Mouse (Mus musculus): ENCODE data around the gene Rin3. TPM values are rescaled to one million over a fixed set of nuclear protein-coding genes. Genes with fewer than 3 reads are reported as not detected.

Gene Rin3
- polyA plus RNA-seq, 1 experiment from 2014 or later: 17.7 TPM

DNA sequence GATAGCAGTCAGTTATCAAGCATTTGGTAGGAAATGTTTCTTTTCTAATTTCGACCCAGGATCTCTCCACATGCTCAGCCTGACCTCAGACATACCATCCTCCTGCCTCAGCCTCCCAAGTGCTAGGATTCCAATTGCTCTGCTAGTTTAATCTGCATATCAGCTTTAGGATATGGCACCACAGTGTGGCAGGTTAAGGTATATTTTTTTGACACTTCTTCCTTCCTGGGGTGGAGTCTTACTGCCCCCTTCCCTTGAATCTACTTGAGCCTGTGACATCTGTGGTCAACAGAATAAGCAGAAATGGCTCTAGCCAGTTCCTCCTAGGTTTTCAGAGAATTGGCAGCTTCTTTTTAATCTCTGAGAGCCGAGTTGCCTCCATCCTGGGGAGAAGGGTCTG, 56.2 kb downstream of the Rin3 start:
- WGBS: 65% methylated on average over 2 of the region's 2 CpGs
- Histone ChIP-seq H3K27me3 (replicated peaks; ENCODE audit: insufficient read depth, low read length) (no peaks in the 10 kb centered on the region), H3K4me1 (ENCODE audit: insufficient read depth, low read depth, low read length) (peaks cover 9% of the 10 kb centered on the region; the same call in 1 of the 2 replicates), H3K36me3 (ENCODE audit: insufficient read depth, low read length) (0 out of 2 replicates have a peak, but pooled peaks cover 3% of the 10 kb centered on the region), H3K9me3 (ENCODE audit: low read length) (no peaks in the 10 kb centered on the region), H3K27ac (ENCODE audit: low read length) (no peak overlapping the region), H3K9ac (replicated peaks; ENCODE audit: low read depth) (no peak overlapping the region), H3K4me3 (ENCODE audit: low read depth, low read length) (no peak overlapping the region), H3K4me2 (replicated peaks; ENCODE audit: low read depth, low read length) (no peak overlapping the region)
- peak; percentile 51 for DNase-seq (ENCODE audit: low spot score)
- TF ChIP-seq CTCF (IDR thresholded peaks at IDR 0.05): peak; percentile 56
- no peak for TF ChIP-seq EP300 (IDR thresholded peaks at IDR 0.05)
- no peak for ATAC-seq

DNA sequence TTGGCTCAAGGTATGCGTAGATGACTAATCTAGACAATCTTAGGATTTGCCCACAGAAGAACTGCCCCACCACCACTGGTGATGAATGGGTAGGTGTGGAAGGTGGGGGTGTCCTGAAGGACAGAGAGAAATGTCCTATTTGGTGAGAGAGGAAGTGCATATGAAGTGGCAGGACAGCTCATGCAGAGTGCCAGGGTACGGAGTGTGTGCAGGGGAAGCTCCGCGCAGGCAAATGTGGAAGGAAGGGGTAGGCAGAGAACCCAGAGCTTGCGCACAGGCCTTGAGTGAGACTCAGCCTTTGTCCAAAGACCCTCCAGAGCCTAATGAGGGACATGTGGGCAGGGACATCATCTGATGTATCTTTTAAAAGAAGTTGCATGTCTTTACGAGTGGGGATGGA, 57.6 kb downstream of the Rin3 start:
- Histone ChIP-seq H3K4me2 (replicated peaks; ENCODE audit: low read depth, low read length) (no peak overlapping the region), H3K4me1 (ENCODE audit: insufficient read depth, low read depth, low read length) (peaks cover 12% of the 10 kb centered on the region; the same call in 1 of the 2 replicates), H3K9ac (replicated peaks; ENCODE audit: low read depth) (no peak overlapping the region), H3K4me3 (ENCODE audit: low read depth, low read length) (no peak overlapping the region), H3K36me3 (ENCODE audit: insufficient read depth, low read length) (0 out of 2 replicates have a peak, but pooled peaks cover 3% of the 10 kb centered on the region), H3K9me3 (ENCODE audit: low read length) (no peaks in the 10 kb centered on the region), H3K27me3 (replicated peaks; ENCODE audit: insufficient read depth, low read length) (no peaks in the 10 kb centered on the region), H3K27ac (ENCODE audit: low read length) (no peak overlapping the region)
- TF ChIP-seq EP300 (IDR thresholded peaks at IDR 0.05): no peak
- TF ChIP-seq CTCF (IDR thresholded peaks at IDR 0.05): no peak
- ATAC-seq (no peak), DNase-seq (ENCODE audit: low spot score) (no peak)
- WGBS: 83% methylated on average over 6 of the region's 6 CpGs

DNA sequence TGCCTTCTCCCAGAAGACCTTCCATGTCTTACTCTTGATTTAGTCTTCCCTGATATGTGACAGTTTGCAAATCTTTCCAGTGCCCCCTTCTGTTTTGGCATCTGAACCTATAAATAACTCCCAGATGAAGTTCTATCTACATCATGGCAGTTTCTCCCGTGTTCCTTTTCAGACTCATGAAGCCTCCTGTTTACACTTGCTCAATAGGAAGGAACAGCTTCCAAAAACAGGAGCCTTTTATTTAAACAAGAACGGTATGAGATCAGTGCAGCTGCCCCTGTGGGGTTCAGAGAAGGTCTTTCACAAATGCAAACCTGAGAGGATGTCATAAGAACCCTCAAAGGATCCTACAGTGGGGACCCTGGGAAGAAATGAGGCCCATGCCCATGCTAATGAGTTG, 59.3 kb downstream of the Rin3 start:
- Histone ChIP-seq H3K9ac (replicated peaks; ENCODE audit: low read depth) (no peak overlapping the region), H3K4me1 (ENCODE audit: insufficient read depth, low read depth, low read length) (peaks cover 12% of the 10 kb centered on the region; the same call in 1 of the 2 replicates), H3K36me3 (ENCODE audit: insufficient read depth, low read length) (0 out of 2 replicates have a peak, but pooled peaks cover under 1% of the 10 kb centered on the region), H3K4me2 (replicated peaks; ENCODE audit: low read depth, low read length) (no peak overlapping the region), H3K27ac (ENCODE audit: low read length) (peak overlapping the region; percentile 11; the same call in 1 of the 2 replicates), H3K9me3 (ENCODE audit: low read length) (no peaks in the 10 kb centered on the region), H3K4me3 (ENCODE audit: low read depth, low read length) (no peak overlapping the region), H3K27me3 (replicated peaks; ENCODE audit: insufficient read depth, low read length) (no peaks in the 10 kb centered on the region)
- 12% methylated on average over 2 of the region's 2 CpGs for WGBS
- ATAC-seq (peak; percentile 18; the same call in 1 of the 2 replicates), DNase-seq (ENCODE audit: low spot score) (no peak)
- TF ChIP-seq CTCF (IDR thresholded peaks at IDR 0.05) (no peak), EP300 (IDR thresholded peaks at IDR 0.05) (peak; percentile 74)

DNA sequence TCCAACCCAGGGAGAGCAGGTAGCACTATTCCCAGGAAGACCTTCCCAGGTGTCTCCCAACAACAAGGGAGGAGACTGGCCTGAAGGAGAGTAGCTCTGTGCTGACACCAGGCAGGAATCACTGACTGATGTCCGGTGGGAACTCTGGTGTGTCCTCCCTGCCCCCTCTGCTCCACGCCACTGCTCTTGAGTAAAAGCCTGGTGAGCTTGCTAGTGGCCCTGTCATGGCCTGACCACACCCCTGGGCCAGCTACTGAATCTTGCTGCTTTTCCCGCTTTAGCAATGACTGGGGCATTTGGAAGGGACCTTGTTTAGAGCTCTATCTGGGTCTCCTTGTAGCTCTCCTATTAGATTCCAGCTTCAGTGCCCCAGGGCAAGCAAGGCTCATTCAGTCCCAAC, 59.8 kb downstream of the Rin3 start:
- Histone ChIP-seq H3K27ac (ENCODE audit: low read length) (peak overlapping the region; percentile 11; the same call in 1 of the 2 replicates), H3K9me3 (ENCODE audit: low read length) (no peaks in the 10 kb centered on the region), H3K27me3 (replicated peaks; ENCODE audit: insufficient read depth, low read length) (no peaks in the 10 kb centered on the region), H3K9ac (replicated peaks; ENCODE audit: low read depth) (no peak overlapping the region), H3K36me3 (ENCODE audit: insufficient read depth, low read length) (no peaks in the 10 kb centered on the region), H3K4me1 (ENCODE audit: insufficient read depth, low read depth, low read length) (peaks cover 12% of the 10 kb centered on the region; the same call in 1 of the 2 replicates), H3K4me2 (replicated peaks; ENCODE audit: low read depth, low read length) (no peak overlapping the region), H3K4me3 (ENCODE audit: low read depth, low read length) (no peak overlapping the region)
- no peak for DNase-seq (ENCODE audit: low spot score)
- 49% methylated on average over 3 of the region's 3 CpGs for WGBS
- 0 out of 2 replicates have a peak, but pooled peaks have one; percentile 12 for ATAC-seq
- no peak for TF ChIP-seq EP300 (IDR thresholded peaks at IDR 0.05)
- no peak for TF ChIP-seq CTCF (IDR thresholded peaks at IDR 0.05)

DNA sequence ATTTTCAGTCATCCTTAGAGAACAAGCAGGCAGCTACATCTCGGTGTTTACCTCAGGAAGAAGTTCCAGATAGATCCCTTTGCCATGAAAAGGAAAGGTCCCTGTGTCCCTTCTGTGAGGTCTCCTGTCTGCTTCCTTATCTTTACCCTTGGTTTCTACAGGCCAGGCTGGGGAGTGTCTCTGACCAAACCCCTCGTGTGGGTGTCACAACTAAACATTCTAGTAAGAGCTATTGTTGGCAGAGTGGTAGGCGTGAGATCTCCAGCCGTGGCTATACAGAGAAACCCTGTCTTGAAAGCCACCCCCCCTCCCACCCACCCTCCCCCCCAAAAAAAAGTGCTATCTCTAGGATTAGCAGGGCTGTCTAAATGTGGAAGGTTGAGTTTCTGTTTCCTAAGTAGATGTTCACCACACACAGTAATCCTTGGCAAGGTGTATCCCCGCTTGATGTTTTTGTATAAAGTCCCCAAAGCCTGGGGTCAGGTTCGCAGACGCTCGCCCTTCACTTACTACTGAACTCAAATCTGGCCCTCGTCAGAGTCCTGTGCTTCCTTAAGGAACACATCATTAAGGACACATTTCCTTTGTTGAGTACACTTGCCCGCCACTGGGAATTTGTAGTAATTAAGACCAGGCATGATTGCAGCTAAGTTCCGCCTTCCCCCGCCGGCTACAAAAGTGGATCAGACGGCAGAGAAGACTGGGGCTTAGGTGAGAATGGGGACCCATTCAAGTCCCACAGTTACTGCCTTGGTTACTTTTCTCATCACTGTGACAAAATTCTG, 62.4 kb downstream of the Rin3 start:
- peak; percentile 63 for DNase-seq (ENCODE audit: low spot score)

DNA sequence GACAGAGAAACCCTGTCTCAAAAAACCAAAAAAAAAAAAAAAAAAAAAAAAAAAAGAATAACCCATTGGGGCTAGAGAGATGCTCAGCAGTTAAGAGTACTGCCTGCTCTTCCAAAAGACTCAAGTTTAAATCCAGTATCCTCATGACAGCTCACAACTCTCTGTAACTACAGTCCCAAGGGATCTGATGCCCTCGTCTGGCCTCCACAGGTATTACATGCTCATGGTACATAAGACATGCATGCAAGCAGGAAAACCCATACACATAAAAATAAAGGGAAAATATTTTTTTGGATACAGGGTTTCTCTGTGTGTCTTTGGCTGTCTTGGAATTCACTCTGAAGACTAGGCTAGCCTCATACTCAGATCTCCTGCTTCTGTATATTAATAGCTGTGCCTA, 63.7 kb downstream of the Rin3 start:
- no peak overlapping the region for H3K27ac ChIP-seq (ENCODE audit: low read length)
- ATAC-seq (no peak), DNase-seq (ENCODE audit: low spot score) (peak; percentile 67)
- H3K4me2 ChIP-seq (replicated peaks; ENCODE audit: low read depth, low read length): no peak overlapping the region
- 0 out of 2 replicates have a peak, but pooled peaks cover 4% of the 10 kb centered on the region for H3K36me3 ChIP-seq (ENCODE audit: insufficient read depth, low read length)
- no peak overlapping the region for H3K9ac ChIP-seq (replicated peaks; ENCODE audit: low read depth)
- 15% methylated on average over 1 of the region's 1 CpGs for WGBS
- H3K27me3 ChIP-seq (replicated peaks; ENCODE audit: insufficient read depth, low read length): no peaks in the 10 kb centered on the region
- H3K4me3 ChIP-seq (ENCODE audit: low read depth, low read length): no peak overlapping the region
- TF ChIP-seq EP300 (IDR thresholded peaks at IDR 0.05): no peak
- peak; percentile 81 for TF ChIP-seq CTCF (IDR thresholded peaks at IDR 0.05)
- H3K4me1 ChIP-seq (ENCODE audit: insufficient read depth, low read depth, low read length): peaks cover 19% of the 10 kb centered on the region; the same call in 1 of the 2 replicates
- H3K9me3 ChIP-seq (ENCODE audit: low read length): no peaks in the 10 kb centered on the region

More for the DNA sequence above, 62.4 kb downstream of the Rin3 start:
- no peaks in the 10 kb centered on the region for H3K27me3 ChIP-seq (replicated peaks; ENCODE audit: insufficient read depth, low read length)
- H3K4me2 ChIP-seq (replicated peaks; ENCODE audit: low read depth, low read length): no peak overlapping the region
- no peak for TF ChIP-seq EP300 (IDR thresholded peaks at IDR 0.05)
- ATAC-seq: peak; percentile 55; the same call in 1 of the 2 replicates
- H3K9me3 ChIP-seq (ENCODE audit: low read length): no peaks in the 10 kb centered on the region
- H3K4me1 ChIP-seq (ENCODE audit: insufficient read depth, low read depth, low read length): peaks cover 19% of the 10 kb centered on the region; the same call in 1 of the 2 replicates
- 37% methylated on average over 14 of the region's 14 CpGs for WGBS
- H3K36me3 ChIP-seq (ENCODE audit: insufficient read depth, low read length): no peaks in the 10 kb centered on the region
- no peak overlapping the region for H3K4me3 ChIP-seq (ENCODE audit: low read depth, low read length)
- no peak overlapping the region for H3K9ac ChIP-seq (replicated peaks; ENCODE audit: low read depth)
- H3K27ac ChIP-seq (ENCODE audit: low read length): 0 out of 2 replicates have a peak overlapping the region, but pooled peaks have one; percentile 2

All from lung, postnatal 0 days (tissue).